Mouse (Mus musculus): ENCODE measurements around the gene E130208F15Rik. TPM values are rescaled to one million over a fixed set of nuclear protein-coding genes. Genes with fewer than 3 reads are reported as not detected.

The E130208F15Rik gene
- polyA plus RNA-seq (2014; fragmentation: Nextera tagmentation; extraction: Ambion mirVana) = 0.52 TPM in 1 of 2 replicates, not detected in the other

DNA sequence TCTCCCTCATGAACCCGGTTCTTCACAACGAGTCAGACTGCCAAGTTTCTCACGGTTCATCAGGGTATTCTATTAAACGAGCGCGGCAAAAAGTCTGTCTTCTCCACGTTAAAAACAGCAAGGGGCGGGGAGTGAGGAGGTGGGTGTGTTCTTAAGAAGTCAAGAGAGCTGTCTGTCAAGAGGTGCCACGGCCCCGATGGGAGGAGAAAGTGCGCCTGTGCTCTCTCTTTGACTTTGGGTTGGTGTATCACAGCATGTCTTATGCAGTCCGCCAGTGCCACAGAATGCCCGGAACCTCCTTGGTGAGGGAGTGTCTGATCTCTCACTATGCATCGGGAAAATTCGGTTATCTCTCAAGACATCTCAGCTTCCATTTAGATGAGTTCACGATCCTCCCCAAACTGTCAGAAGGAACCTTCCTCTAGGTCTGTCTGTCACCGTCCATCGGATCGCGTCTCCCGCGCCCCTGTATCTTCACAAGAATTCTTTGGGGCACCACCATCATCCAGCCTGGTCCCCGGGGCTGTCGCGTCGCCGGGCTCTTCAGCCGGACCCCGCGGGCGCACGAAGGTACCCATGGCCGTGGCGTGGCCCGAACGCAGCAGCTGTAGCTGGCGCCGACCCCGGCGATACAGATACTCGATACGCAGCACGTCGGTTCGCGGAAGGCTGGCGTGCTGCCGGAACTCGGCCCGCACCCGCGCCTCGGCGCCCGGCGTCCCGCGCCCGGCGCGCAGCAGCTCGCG is at the start of gene E130208F15Rik:
Gene E130208F15Rik, plus strand, starts transcription at position 202 of the 746 bp plus-strand sequence.
- H3K9me3 ChIP-seq (ENCODE audit: control insufficient read depth, low read length) = no peaks in the 10 kb centered on the region
- no peaks in the 10 kb centered on the region for H3K27me3 ChIP-seq (ENCODE audit: control insufficient read depth, insufficient read depth, low read length)
- DNase-seq (ENCODE audit: low spot score, missing footprints) (peak; percentile 94), ATAC-seq (ENCODE audit: low FRiP score) (peak; percentile 67)
- H3K27ac ChIP-seq (ENCODE audit: low read depth, low read length) = peak within 1 kb of the TSS; percentile 51
- peak within 1 kb of the TSS; percentile 90 for H3K9ac ChIP-seq (ENCODE audit: low read length)
- H3K4me1 ChIP-seq (ENCODE audit: control insufficient read depth, insufficient read depth, low read length) = peaks cover 14% of the 10 kb centered on the region
- peak within 1 kb of the TSS; percentile 77 for H3K4me3 ChIP-seq (ENCODE audit: low read depth, low read length)
- H3K4me2 ChIP-seq = peak within 1 kb of the TSS; percentile 60
- under 1% methylated on average over 63 of the region's 63 CpGs for WGBS
- H3K36me3 ChIP-seq (ENCODE audit: control insufficient read depth, insufficient read depth, low read length) = no peaks in the 10 kb centered on the region

DNA sequence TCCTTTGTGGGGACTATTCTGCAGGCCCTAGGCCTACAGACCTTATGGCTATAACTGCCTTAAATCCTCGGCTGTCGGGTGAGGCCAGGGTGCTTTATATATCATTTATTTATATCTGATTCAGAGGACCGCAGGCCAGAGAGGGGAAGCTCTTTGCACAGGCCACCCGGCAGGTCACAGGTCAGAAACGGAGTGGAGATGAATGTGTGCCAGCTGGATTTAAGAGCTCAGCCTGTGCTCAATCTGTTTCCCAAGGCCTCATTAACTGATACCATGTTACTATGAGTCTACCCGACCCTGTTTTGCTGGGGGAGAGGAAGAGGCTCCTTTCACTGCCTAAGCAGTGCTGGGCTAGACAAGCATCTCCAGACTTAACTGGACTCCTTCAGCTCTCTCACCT is 47.2 kb upstream of the E130208F15Rik start:
- Histone ChIP-seq H3K9me3 (ENCODE audit: control insufficient read depth, low read length) (no peaks in the 10 kb centered on the region), H3K27me3 (ENCODE audit: control insufficient read depth, insufficient read depth, low read length) (no peaks in the 10 kb centered on the region), H3K36me3 (ENCODE audit: control insufficient read depth, insufficient read depth, low read length) (peaks cover 3% of the 10 kb centered on the region; the same call in 1 of the 2 replicates), H3K4me1 (ENCODE audit: control insufficient read depth, insufficient read depth, low read length) (peaks cover 6% of the 10 kb centered on the region; the same call in 1 of the 2 replicates), H3K4me3 (ENCODE audit: low read depth, low read length) (no peak overlapping the region), H3K27ac (ENCODE audit: low read depth, low read length) (no peak overlapping the region), H3K4me2 (no peak overlapping the region), H3K9ac (ENCODE audit: low read length) (no peak overlapping the region)
- DNase-seq (ENCODE audit: low spot score, missing footprints) = no peak
- ATAC-seq (ENCODE audit: low FRiP score) = no peak
- 86% methylated on average over 6 of the region's 6 CpGs for WGBS

DNA sequence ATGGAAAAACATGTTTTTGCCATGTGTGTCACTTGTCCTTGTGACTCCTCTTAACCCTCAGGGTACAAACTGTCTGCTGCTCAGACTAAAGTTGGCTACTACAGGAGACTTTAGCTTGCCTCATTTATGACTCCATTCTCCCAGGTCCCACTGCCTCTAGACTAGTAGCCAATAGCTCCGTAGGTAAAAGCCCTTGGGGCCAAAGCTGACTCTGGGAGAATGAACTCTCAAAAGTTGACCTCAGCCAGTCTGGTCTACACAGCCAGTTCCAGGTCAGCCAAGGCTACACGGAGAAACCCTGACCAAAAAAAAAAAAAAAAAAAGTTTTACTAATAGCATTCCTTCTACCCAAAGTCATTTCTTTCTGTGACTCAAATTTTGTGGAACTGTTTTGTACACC is 42.6 kb upstream of the E130208F15Rik start:
- H3K9me3 ChIP-seq (ENCODE audit: control insufficient read depth, low read length) = no peaks in the 10 kb centered on the region
- ATAC-seq (ENCODE audit: low FRiP score) (no peak), DNase-seq (ENCODE audit: low spot score, missing footprints) (no peak)
- no peaks in the 10 kb centered on the region for H3K27me3 ChIP-seq (ENCODE audit: control insufficient read depth, insufficient read depth, low read length)
- H3K27ac ChIP-seq (ENCODE audit: low read depth, low read length) = no peak overlapping the region
- H3K36me3 ChIP-seq (ENCODE audit: control insufficient read depth, insufficient read depth, low read length) = no peaks in the 10 kb centered on the region
- H3K4me2 ChIP-seq = peak overlapping the region; percentile 85
- 0 out of 2 replicates have a peak overlapping the region, but pooled peaks have one; percentile 75 for H3K4me3 ChIP-seq (ENCODE audit: low read depth, low read length)
- H3K9ac ChIP-seq (ENCODE audit: low read length) = peak overlapping the region; percentile 71; the same call in 1 of the 2 replicates
- peaks cover 11% of the 10 kb centered on the region for H3K4me1 ChIP-seq (ENCODE audit: control insufficient read depth, insufficient read depth, low read length)
- WGBS = 57% methylated on average over 2 of the region's 2 CpGs

DNA sequence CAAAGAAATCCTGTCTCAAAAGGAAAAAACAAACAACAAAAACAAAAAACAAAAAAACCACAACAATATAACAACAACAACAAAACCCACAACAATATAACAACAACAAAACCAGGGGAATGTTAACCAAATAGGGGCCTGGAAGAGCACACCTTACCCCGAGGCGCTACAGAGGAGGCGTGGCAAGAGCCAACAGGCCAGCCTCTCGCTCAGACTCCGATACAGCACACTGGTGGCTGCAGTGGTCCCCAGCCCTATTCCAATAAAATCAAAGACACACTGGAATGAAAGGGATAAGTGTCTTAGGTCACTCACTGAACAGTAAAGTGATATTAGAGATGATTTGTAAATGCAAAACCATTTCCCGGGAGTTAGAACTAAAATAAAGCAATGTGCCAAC is 42.0 kb upstream of the E130208F15Rik start:
- Histone ChIP-seq H3K9me3 (ENCODE audit: control insufficient read depth, low read length) (no peaks in the 10 kb centered on the region), H3K9ac (ENCODE audit: low read length) (peak overlapping the region; percentile 71), H3K36me3 (ENCODE audit: control insufficient read depth, insufficient read depth, low read length) (no peaks in the 10 kb centered on the region), H3K27ac (ENCODE audit: low read depth, low read length) (no peak overlapping the region; the same call in 1 of the 2 replicates), H3K27me3 (ENCODE audit: control insufficient read depth, insufficient read depth, low read length) (no peaks in the 10 kb centered on the region), H3K4me2 (peak overlapping the region; percentile 85), H3K4me3 (ENCODE audit: low read depth, low read length) (peak overlapping the region; percentile 75), H3K4me1 (ENCODE audit: control insufficient read depth, insufficient read depth, low read length) (peaks cover 11% of the 10 kb centered on the region)
- 0% methylated on average over 6 of the region's 6 CpGs for WGBS
- ATAC-seq (ENCODE audit: low FRiP score) = 0 out of 2 replicates have a peak, but pooled peaks have one; percentile 20
- no peak for DNase-seq (ENCODE audit: low spot score, missing footprints)

DNA sequence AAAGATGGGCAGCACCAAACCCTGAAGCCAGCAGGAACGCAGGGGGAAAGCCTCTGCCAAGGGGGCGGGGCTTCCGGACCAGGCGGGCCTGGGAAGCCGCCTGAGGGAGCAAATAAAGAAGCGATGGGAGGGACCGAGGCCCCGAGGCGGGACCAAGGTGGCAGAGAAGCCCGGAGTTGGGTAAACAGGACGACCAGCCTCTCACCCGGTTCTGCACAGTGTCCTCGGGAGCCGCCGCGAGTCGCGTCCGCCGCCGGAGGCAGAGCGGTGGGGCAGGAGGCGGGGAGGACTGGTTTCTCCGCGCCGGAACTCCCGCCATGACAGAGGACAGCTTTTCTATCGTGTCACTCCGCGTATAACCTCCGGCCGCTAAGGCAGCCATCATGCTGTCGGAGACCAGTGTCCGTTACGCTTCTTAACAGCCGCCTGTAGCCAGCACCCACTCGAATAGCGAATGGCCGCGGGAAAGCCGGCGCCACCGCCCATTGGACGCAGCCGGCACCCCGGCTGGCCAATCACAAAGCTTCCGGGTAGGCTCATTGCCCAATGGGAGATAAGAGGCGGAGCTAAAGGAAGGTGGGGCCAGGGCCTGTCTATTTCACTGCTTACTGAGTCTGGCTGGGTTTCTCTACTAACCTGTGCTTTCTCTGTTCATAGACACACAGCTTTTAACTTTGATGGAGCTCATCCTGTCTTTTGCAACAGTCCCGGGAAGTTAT is 41.4 kb upstream of the E130208F15Rik start, which contains the start of the genes Thap8 and Wdr62:
Gene Thap8, plus strand, starts transcription at position 144 of the 719 bp plus-strand sequence.
Gene Wdr62, minus strand, starts transcription at position 469 of the 719 bp plus-strand sequence.
- H3K9me3 ChIP-seq (ENCODE audit: control insufficient read depth, low read length) = no peaks in the 10 kb centered on the region
- under 1% methylated on average over 49 of the region's 49 CpGs for WGBS
- H3K4me3 ChIP-seq (ENCODE audit: low read depth, low read length) = peak within 1 kb of the TSS; percentile 75
- peak within 1 kb of the TSS; percentile 94 for H3K27ac ChIP-seq (ENCODE audit: low read depth, low read length)
- H3K4me1 ChIP-seq (ENCODE audit: control insufficient read depth, insufficient read depth, low read length) = peaks cover 11% of the 10 kb centered on the region
- H3K36me3 ChIP-seq (ENCODE audit: control insufficient read depth, insufficient read depth, low read length) = no peaks in the 10 kb centered on the region
- H3K27me3 ChIP-seq (ENCODE audit: control insufficient read depth, insufficient read depth, low read length) = no peaks in the 10 kb centered on the region
- ATAC-seq (ENCODE audit: low FRiP score) (peak; percentile 97), DNase-seq (ENCODE audit: low spot score, missing footprints) (peak; percentile 98)
- H3K4me2 ChIP-seq = peak within 1 kb of the TSS; percentile 85
- peak within 1 kb of the TSS; percentile 71 for H3K9ac ChIP-seq (ENCODE audit: low read length)

DNA sequence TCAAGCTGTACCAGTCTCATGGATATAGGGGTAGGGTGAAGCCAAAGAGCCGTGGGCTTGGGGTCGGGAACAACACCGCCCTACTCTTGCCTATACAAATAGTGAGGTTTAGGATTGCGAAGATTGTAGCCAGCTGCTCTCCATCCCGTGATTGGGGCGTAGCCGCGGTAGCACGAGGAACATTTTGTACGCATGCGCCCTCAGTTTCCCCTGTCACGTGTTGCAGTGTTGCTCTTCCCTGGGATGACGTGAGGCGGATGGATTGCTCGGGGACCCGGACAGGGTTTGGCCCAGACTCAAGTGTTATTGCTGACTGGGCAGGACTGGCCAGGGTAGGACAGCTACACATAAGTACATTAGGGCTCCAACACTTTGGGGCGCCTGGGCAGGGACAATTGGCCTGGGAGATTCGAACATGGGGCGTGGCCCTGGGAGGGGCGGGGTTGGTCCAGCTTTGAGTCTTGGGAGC is 40.8 kb upstream of the E130208F15Rik start:
- DNase-seq (ENCODE audit: low spot score, missing footprints) = peak; percentile 97
- peak overlapping the region; percentile 68 for H3K9ac ChIP-seq (ENCODE audit: low read length)
- H3K9me3 ChIP-seq (ENCODE audit: control insufficient read depth, low read length) = no peaks in the 10 kb centered on the region
- peak overlapping the region; percentile 94 for H3K27ac ChIP-seq (ENCODE audit: low read depth, low read length)
- WGBS = under 1% methylated on average over 20 of the region's 20 CpGs
- ATAC-seq (ENCODE audit: low FRiP score) = peak; percentile 84
- H3K4me1 ChIP-seq (ENCODE audit: control insufficient read depth, insufficient read depth, low read length) = peaks cover 11% of the 10 kb centered on the region
- no peaks in the 10 kb centered on the region for H3K27me3 ChIP-seq (ENCODE audit: control insufficient read depth, insufficient read depth, low read length)
- peak overlapping the region; percentile 85 for H3K4me2 ChIP-seq
- H3K36me3 ChIP-seq (ENCODE audit: control insufficient read depth, insufficient read depth, low read length) = no peaks in the 10 kb centered on the region
- H3K4me3 ChIP-seq (ENCODE audit: low read depth, low read length) = peak overlapping the region; percentile 75

DNA sequence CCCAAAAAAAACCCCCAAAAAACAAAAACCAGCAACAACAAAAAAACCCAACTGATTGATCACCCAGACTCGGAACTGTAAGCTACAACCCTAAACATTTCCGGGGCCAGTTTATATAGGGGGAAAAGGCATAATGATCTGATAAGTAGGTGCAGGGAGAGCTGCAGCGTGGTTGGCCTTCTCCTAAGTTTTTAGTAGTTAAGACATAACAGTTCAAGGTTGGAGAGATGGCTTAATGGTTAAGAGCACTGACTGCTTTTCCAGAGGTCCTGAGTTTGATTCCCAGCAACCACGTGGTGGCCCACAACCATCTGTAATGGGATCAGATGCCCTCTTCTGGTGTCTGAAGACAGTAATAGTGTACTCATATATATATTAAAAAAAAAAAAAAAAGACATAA is 40.0 kb upstream of the E130208F15Rik start:
- Histone ChIP-seq H3K9ac (ENCODE audit: low read length) (no peak overlapping the region), H3K36me3 (ENCODE audit: control insufficient read depth, insufficient read depth, low read length) (no peaks in the 10 kb centered on the region), H3K4me3 (ENCODE audit: low read depth, low read length) (no peak overlapping the region), H3K4me1 (ENCODE audit: control insufficient read depth, insufficient read depth, low read length) (peaks cover 11% of the 10 kb centered on the region), H3K4me2 (no peak overlapping the region; the same call in 1 of the 2 replicates), H3K27ac (ENCODE audit: low read depth, low read length) (no peak overlapping the region), H3K27me3 (ENCODE audit: control insufficient read depth, insufficient read depth, low read length) (no peaks in the 10 kb centered on the region), H3K9me3 (ENCODE audit: control insufficient read depth, low read length) (no peaks in the 10 kb centered on the region)
- ATAC-seq (ENCODE audit: low FRiP score) = no peak
- DNase-seq (ENCODE audit: low spot score, missing footprints) = no peak
- 81% methylated on average over 4 of the region's 4 CpGs for WGBS

DNA sequence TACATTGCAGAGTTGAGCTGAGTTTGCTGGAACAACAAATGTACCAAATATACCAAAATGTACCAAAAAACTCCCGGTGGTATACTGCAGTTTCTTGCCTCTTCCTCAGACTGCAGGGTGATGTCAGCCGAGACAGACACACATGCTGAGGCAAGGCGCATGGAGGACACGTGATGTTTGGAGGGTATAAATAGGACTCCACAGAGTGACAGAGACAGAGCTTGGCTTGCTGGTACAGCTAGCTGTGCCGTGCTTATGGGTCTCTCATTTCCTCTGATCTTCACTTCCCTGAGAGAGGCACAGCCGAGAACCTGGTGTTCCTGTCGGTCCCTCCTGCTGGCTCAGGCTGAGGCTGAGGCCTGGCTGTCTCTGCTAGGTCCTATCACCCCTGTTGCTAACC is 38.8 kb upstream of the E130208F15Rik start:
- ATAC-seq (ENCODE audit: low FRiP score) (no peak), DNase-seq (ENCODE audit: low spot score, missing footprints) (no peak)
- Histone ChIP-seq H3K27me3 (ENCODE audit: control insufficient read depth, insufficient read depth, low read length) (no peaks in the 10 kb centered on the region), H3K4me1 (ENCODE audit: control insufficient read depth, insufficient read depth, low read length) (peaks cover 11% of the 10 kb centered on the region), H3K4me3 (ENCODE audit: low read depth, low read length) (no peak overlapping the region), H3K9me3 (ENCODE audit: control insufficient read depth, low read length) (no peaks in the 10 kb centered on the region), H3K4me2 (no peak overlapping the region), H3K36me3 (ENCODE audit: control insufficient read depth, insufficient read depth, low read length) (no peaks in the 10 kb centered on the region), H3K9ac (ENCODE audit: low read length) (no peak overlapping the region), H3K27ac (ENCODE audit: low read depth, low read length) (no peak overlapping the region)
- 80% methylated on average over 7 of the region's 7 CpGs for WGBS
